Mouse (Mus musculus): ENCODE results near the gene Spg21. TPM values are rescaled to one million over a fixed set of nuclear protein-coding genes. Genes with fewer than 3 reads are reported as not detected.

Spg21 gene
- 82.4 and 95.8 TPM in 2 replicates for polyA plus RNA-seq (2015; fragmentation: Nextera tagmentation; extraction: Ambion mirVana)

- Histone ChIP-seq H3K9ac (ENCODE audit: low read length) (peak within 1 kb of the TSS; percentile 84), H3K9me3 (replicated peaks; ENCODE audit: control insufficient read depth, low read length) (no peaks in the 10 kb centered on the region), H3K4me2 (ENCODE audit: low read depth, low read length) (peak within 1 kb of the TSS; percentile 71), H3K36me3 (ENCODE audit: control insufficient read depth, insufficient read depth, low read length) (0 out of 2 replicates have a peak, but pooled peaks cover 5% of the 10 kb centered on the region), H3K27ac (ENCODE audit: low read length) (peak within 1 kb of the TSS; percentile 85), H3K4me3 (replicated peaks; ENCODE audit: low read length) (peak within 1 kb of the TSS; percentile 83), H3K4me1 (ENCODE audit: control insufficient read depth, insufficient read depth, low read length) (peaks cover 10% of the 10 kb centered on the region), H3K27me3 (ENCODE audit: control insufficient read depth, insufficient read depth, low read length) (no peaks in the 10 kb centered on the region)
- ATAC-seq (ENCODE audit: insufficient read depth, low FRiP score), result peak; percentile 95
- under 1% methylated on average over 53 of the region's 53 CpGs for WGBS
These were observed at the start of gene Spg21 for GRCm38 (mm10) chr9:65460732-65461442. TSS of gene Spg21 (plus strand) at chr9:65460947.

DNA sequence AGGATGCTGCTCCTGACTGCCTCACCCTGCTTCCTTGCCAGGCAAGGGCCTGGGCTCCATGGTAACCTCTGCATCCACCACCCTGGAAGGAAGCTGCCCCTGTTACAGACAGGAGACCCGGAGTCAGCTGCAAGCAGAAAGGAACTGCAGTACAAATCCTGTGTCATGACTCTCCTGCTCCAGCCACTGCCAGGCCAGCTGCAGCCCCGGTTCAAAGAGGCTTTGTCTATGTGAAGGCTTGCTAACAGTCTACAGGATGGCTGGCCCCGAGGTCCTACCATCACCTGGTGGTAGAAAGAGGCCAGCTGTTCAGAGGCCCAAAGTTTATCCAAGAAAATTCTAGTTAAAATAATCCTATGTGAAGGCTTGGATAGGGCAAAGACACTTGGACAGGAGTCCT is 49.4 kb upstream of the Spg21 start:
- Histone ChIP-seq H3K27ac (ENCODE audit: low read length) (no peak overlapping the region), H3K4me3 (replicated peaks; ENCODE audit: low read length) (no peak overlapping the region), H3K9ac (ENCODE audit: low read length) (no peak overlapping the region), H3K36me3 (ENCODE audit: control insufficient read depth, insufficient read depth, low read length) (no peaks in the 10 kb centered on the region), H3K4me1 (ENCODE audit: control insufficient read depth, insufficient read depth, low read length) (no peaks in the 10 kb centered on the region), H3K4me2 (ENCODE audit: low read depth, low read length) (no peak overlapping the region), H3K9me3 (replicated peaks; ENCODE audit: control insufficient read depth, low read length) (no peaks in the 10 kb centered on the region), H3K27me3 (ENCODE audit: control insufficient read depth, insufficient read depth, low read length) (no peaks in the 10 kb centered on the region)
- WGBS, result 52% methylated on average over 3 of the region's 3 CpGs
- no peak for ATAC-seq (ENCODE audit: insufficient read depth, low FRiP score)

GRCm38 (mm10) chr9:65417738-65418137 is 43.0 kb upstream of the Spg21 start:
- Histone ChIP-seq H3K4me2 (ENCODE audit: low read depth, low read length) (no peak overlapping the region), H3K9ac (ENCODE audit: low read length) (no peak overlapping the region), H3K36me3 (ENCODE audit: control insufficient read depth, insufficient read depth, low read length) (no peaks in the 10 kb centered on the region), H3K4me1 (ENCODE audit: control insufficient read depth, insufficient read depth, low read length) (no peaks in the 10 kb centered on the region), H3K4me3 (replicated peaks; ENCODE audit: low read length) (no peak overlapping the region), H3K27me3 (ENCODE audit: control insufficient read depth, insufficient read depth, low read length) (no peaks in the 10 kb centered on the region), H3K9me3 (replicated peaks; ENCODE audit: control insufficient read depth, low read length) (no peaks in the 10 kb centered on the region), H3K27ac (ENCODE audit: low read length) (no peak overlapping the region)
- no peak for ATAC-seq (ENCODE audit: insufficient read depth, low FRiP score)
- WGBS, result 35% methylated on average over 3 of the region's 3 CpGs

- 67% methylated on average over 3 of the region's 3 CpGs for WGBS
- H3K4me1 ChIP-seq (ENCODE audit: control insufficient read depth, insufficient read depth, low read length), result no peaks in the 10 kb centered on the region
- H3K4me2 ChIP-seq (ENCODE audit: low read depth, low read length), result no peak overlapping the region
- no peak overlapping the region for H3K27ac ChIP-seq (ENCODE audit: low read length)
- no peaks in the 10 kb centered on the region for H3K36me3 ChIP-seq (ENCODE audit: control insufficient read depth, insufficient read depth, low read length)
- no peak overlapping the region for H3K9ac ChIP-seq (ENCODE audit: low read length)
- H3K4me3 ChIP-seq (replicated peaks; ENCODE audit: low read length), result no peak overlapping the region
- no peaks in the 10 kb centered on the region for H3K27me3 ChIP-seq (ENCODE audit: control insufficient read depth, insufficient read depth, low read length)
- H3K9me3 ChIP-seq (replicated peaks; ENCODE audit: control insufficient read depth, low read length), result no peaks in the 10 kb centered on the region
- ATAC-seq (ENCODE audit: insufficient read depth, low FRiP score), result no peak
These were observed 41.1 kb upstream of the Spg21 start for GRCm38 (mm10) chr9:65419633-65420032.

DNA sequence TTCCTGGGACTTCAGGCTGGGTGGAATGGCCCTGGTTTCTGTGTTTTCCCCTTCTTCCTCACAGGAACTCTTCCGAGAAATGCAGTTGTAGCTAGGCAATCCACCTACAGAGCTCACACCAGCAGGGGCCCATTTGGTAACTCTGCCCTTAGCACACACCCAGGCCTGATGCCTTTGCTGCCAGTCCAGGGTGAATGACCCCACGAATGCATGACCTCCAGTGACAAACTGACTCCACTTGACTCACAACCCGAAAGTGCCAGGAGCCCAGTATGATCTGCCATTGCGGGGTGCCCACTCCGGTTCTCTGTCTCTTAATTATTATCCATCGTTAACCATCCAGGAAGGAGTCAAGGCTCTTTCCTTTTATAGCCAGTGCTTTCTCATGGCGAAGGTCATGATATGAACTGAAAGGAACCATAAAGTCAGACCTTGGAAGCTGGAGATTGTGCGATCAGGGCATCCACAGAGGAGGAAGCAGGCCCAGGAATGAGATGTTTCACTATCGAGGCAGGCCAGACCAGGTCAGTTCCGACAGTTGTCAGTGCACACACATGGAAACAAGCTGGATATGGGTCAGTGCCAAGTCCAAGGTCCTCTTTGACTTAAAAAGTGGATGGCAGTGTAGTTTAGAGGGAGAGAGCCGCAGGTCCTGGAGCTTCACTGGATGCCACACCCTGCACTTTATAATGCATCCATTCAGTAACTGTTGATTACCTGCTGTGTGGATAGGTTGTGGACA is 37.8 kb upstream of the Spg21 start, which contains the start of gene Slc51b:
TSS of gene Slc51b (minus strand) at position 196 of the 742 bp plus-strand sequence.
- no peak within 1 kb of the TSS for H3K27ac ChIP-seq (ENCODE audit: low read length)
- H3K4me1 ChIP-seq (ENCODE audit: control insufficient read depth, insufficient read depth, low read length), result no peaks in the 10 kb centered on the region
- WGBS, result 76% methylated on average over 11 of the region's 11 CpGs
- no peak within 1 kb of the TSS for H3K4me2 ChIP-seq (ENCODE audit: low read depth, low read length)
- H3K9me3 ChIP-seq (replicated peaks; ENCODE audit: control insufficient read depth, low read length), result no peaks in the 10 kb centered on the region
- H3K9ac ChIP-seq (ENCODE audit: low read length), result no peak within 1 kb of the TSS
- H3K36me3 ChIP-seq (ENCODE audit: control insufficient read depth, insufficient read depth, low read length), result no peaks in the 10 kb centered on the region
- ATAC-seq (ENCODE audit: insufficient read depth, low FRiP score), result no peak
- H3K4me3 ChIP-seq (replicated peaks; ENCODE audit: low read length), result no peak within 1 kb of the TSS
- H3K27me3 ChIP-seq (ENCODE audit: control insufficient read depth, insufficient read depth, low read length), result no peaks in the 10 kb centered on the region

- 17% methylated on average over 3 of the region's 3 CpGs for WGBS
- Histone ChIP-seq H3K36me3 (ENCODE audit: control insufficient read depth, insufficient read depth, low read length) (no peaks in the 10 kb centered on the region), H3K27ac (ENCODE audit: low read length) (no peak overlapping the region), H3K27me3 (ENCODE audit: control insufficient read depth, insufficient read depth, low read length) (no peaks in the 10 kb centered on the region), H3K9ac (ENCODE audit: low read length) (no peak overlapping the region), H3K4me2 (ENCODE audit: low read depth, low read length) (no peak overlapping the region), H3K4me3 (replicated peaks; ENCODE audit: low read length) (no peak overlapping the region), H3K4me1 (ENCODE audit: control insufficient read depth, insufficient read depth, low read length) (no peaks in the 10 kb centered on the region), H3K9me3 (replicated peaks; ENCODE audit: control insufficient read depth, low read length) (no peaks in the 10 kb centered on the region)
- ATAC-seq (ENCODE audit: insufficient read depth, low FRiP score), result no peak
These were observed 36.4 kb upstream of the Spg21 start for GRCm38 (mm10) chr9:65424393-65424792.

DNA sequence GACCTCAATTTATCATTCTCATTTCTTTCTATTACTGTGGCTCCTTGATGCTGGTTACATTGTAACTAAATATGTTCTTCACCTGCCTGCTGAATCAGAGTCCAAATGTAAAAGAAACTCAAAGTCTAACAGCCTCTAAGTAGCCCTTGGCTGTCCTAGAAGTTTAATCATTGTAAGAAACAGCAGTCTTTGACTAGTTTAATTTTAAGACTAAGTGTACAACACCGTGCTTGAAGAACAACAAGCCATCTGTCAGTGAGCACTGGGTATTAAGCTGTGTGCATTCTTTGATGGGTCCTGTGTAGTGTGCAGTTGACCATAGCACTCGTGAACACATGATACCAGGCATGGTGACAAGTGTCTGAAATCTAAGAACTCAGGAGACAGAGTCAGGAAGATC is 33.2 kb upstream of the Spg21 start:
- H3K9me3 ChIP-seq (replicated peaks; ENCODE audit: control insufficient read depth, low read length), result no peaks in the 10 kb centered on the region
- no peaks in the 10 kb centered on the region for H3K27me3 ChIP-seq (ENCODE audit: control insufficient read depth, insufficient read depth, low read length)
- no peak for ATAC-seq (ENCODE audit: insufficient read depth, low FRiP score)
- no peak overlapping the region for H3K27ac ChIP-seq (ENCODE audit: low read length)
- no peaks in the 10 kb centered on the region for H3K36me3 ChIP-seq (ENCODE audit: control insufficient read depth, insufficient read depth, low read length)
- H3K9ac ChIP-seq (ENCODE audit: low read length), result no peak overlapping the region
- H3K4me3 ChIP-seq (replicated peaks; ENCODE audit: low read length), result no peak overlapping the region
- H3K4me1 ChIP-seq (ENCODE audit: control insufficient read depth, insufficient read depth, low read length), result no peaks in the 10 kb centered on the region
- 69% methylated on average over 2 of the region's 2 CpGs for WGBS
- no peak overlapping the region for H3K4me2 ChIP-seq (ENCODE audit: low read depth, low read length)

GRCm38 (mm10) chr9:65428003-65428402 is 32.7 kb upstream of the Spg21 start:
- Histone ChIP-seq H3K4me1 (ENCODE audit: control insufficient read depth, insufficient read depth, low read length) (no peaks in the 10 kb centered on the region), H3K4me2 (ENCODE audit: low read depth, low read length) (no peak overlapping the region), H3K4me3 (replicated peaks; ENCODE audit: low read length) (no peak overlapping the region), H3K27ac (ENCODE audit: low read length) (no peak overlapping the region), H3K9me3 (replicated peaks; ENCODE audit: control insufficient read depth, low read length) (no peaks in the 10 kb centered on the region), H3K9ac (ENCODE audit: low read length) (no peak overlapping the region), H3K27me3 (ENCODE audit: control insufficient read depth, insufficient read depth, low read length) (no peaks in the 10 kb centered on the region), H3K36me3 (ENCODE audit: control insufficient read depth, insufficient read depth, low read length) (no peaks in the 10 kb centered on the region)
- 84% methylated on average over 5 of the region's 5 CpGs for WGBS
- no peak for ATAC-seq (ENCODE audit: insufficient read depth, low FRiP score)

DNA sequence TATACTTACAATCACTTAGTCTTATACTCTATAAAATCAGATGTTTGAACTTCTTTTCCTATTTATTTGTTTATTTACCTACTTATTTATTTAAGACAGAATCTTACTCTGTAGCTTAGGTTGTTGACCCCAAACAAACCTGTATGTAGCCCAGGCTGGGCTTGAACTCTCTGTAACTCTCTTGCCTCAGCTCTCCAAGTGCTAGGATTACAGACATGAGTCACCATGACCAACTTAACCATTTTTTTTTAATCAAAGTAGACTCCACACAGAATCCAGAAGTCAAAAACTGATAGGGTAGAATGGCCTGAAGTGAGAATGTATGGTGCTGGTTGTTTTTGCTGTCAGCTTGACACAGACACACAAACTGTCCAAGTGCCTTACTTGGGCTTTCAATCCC is 30.3 kb upstream of the Spg21 start:
- no peaks in the 10 kb centered on the region for H3K27me3 ChIP-seq (ENCODE audit: control insufficient read depth, insufficient read depth, low read length)
- H3K9me3 ChIP-seq (replicated peaks; ENCODE audit: control insufficient read depth, low read length), result no peaks in the 10 kb centered on the region
- H3K4me1 ChIP-seq (ENCODE audit: control insufficient read depth, insufficient read depth, low read length), result no peaks in the 10 kb centered on the region
- no peak overlapping the region for H3K9ac ChIP-seq (ENCODE audit: low read length)
- ATAC-seq (ENCODE audit: insufficient read depth, low FRiP score), result no peak
- H3K36me3 ChIP-seq (ENCODE audit: control insufficient read depth, insufficient read depth, low read length), result no peaks in the 10 kb centered on the region
- H3K4me3 ChIP-seq (replicated peaks; ENCODE audit: low read length), result no peak overlapping the region
- H3K27ac ChIP-seq (ENCODE audit: low read length), result no peak overlapping the region
- no peak overlapping the region for H3K4me2 ChIP-seq (ENCODE audit: low read depth, low read length)

All from stomach, embryonic 16.5 days (tissue).